Mouse (Mus musculus) MEL (cell line): ENCODE data around the gene Odf2l. TPM values are rescaled to one million over a fixed set of nuclear protein-coding genes. Genes with fewer than 3 reads are reported as not detected.

Experiments
- DNase-seq: peaks from one replicate; pipeline ENCODE4 v3.0.0; 2011; ENCODE audit warnings: low read depth, low spot score
- H3K27ac ChIP-seq: 2 replicates; pipeline ENCODE4 v1.5.1; 2012; ENCODE audit warnings: low read depth, mild to moderate bottlenecking, control low read depth, low read length, moderate library complexity; ENCODE audit not compliant: control insufficient read depth
- H3K27me3 ChIP-seq, 2 experiments: fragments of 150-350 bp in 1 of 2; sonication (generic) in 1 of 2; 2 replicates each; pipeline ENCODE4 v1.6.1; 2012; ENCODE audit warnings: low read length in 2 of 2, mild to moderate bottlenecking in 2 of 2, improper control_type of control experiment in 1 of 2, moderate library complexity in 1 of 2; ENCODE audit not compliant: insufficient read depth in 2 of 2, control insufficient read depth in 1 of 2
- H3K36me3 ChIP-seq, 2 experiments: 2 replicates each; pipeline ENCODE4 v1.6.1; 2012 to 2014; ENCODE audit warnings: low read length in 2 of 2, improper control_type of control experiment in 1 of 2, inconsistent platforms in 1 of 2, mild to moderate bottlenecking in 1 of 2; ENCODE audit not compliant: insufficient read depth in 2 of 2, control insufficient read depth in 1 of 2
- H3K4me1 ChIP-seq, 2 experiments: fragments of 150-350 bp in 1 of 2; sonication (generic) in 1 of 2; 2 replicates each; pipeline ENCODE4 v1.6.1; 2012; ENCODE audit warnings: low read length in 2 of 2, improper control_type of control experiment in 1 of 2, mild to moderate bottlenecking in 1 of 2; ENCODE audit not compliant: insufficient read depth in 2 of 2, control insufficient read depth in 1 of 2
- H3K4me3 ChIP-seq, 2 experiments: fragments of 150-350 bp in 1 of 2; sonication (generic) in 1 of 2; 2 replicates each; pipeline ENCODE4 v1.5.1; 2012; ENCODE audit warnings: low read depth in 2 of 2, low read length in 2 of 2, mild to moderate bottlenecking in 2 of 2, moderate library complexity in 2 of 2, control low read depth in 1 of 2, improper control_type of control experiment in 1 of 2; ENCODE audit not compliant: control insufficient read depth in 1 of 2, insufficient read depth in 1 of 2
- H3K79me2 ChIP-seq: 2 replicates; pipeline ENCODE4 v1.6.1; 2012; ENCODE audit warnings: mild to moderate bottlenecking, low read length, moderate library complexity; ENCODE audit not compliant: control insufficient read depth, poor library complexity, insufficient read depth
- H3K9ac ChIP-seq: 2 replicates; pipeline ENCODE4 v1.6.1; 2012; ENCODE audit warnings: low read depth, mild to moderate bottlenecking, control low read depth, low read length, moderate library complexity; ENCODE audit not compliant: control insufficient read depth, poor library complexity, severe bottlenecking
- H3K9me3 ChIP-seq: fragments of 150-350 bp; sonication (generic); replicated peaks from 2 replicates; pipeline ENCODE4 v1.6.1; 2012; ENCODE audit warnings: mild to moderate bottlenecking, low read length, improper control_type of control experiment, moderate library complexity; ENCODE audit not compliant: insufficient read depth
- CHD1 ChIP-seq: IDR thresholded peaks from 2 replicates; pipeline ENCODE4 v1.6.1; 2012; ENCODE audit warnings: low read depth, mild to moderate bottlenecking, inconsistent platforms, low read length, improper control_type of control experiment
- CTCF ChIP-seq, 3 experiments: IDR thresholded peaks in 2 of 3; conservative IDR thresholded peaks in 1 of 3; 2 replicates each; pipeline ENCODE4 v1.5.1; 2011 to 2012; ENCODE audit warnings: low read length in 3 of 3, low read depth in 2 of 3, mild to moderate bottlenecking in 2 of 3, improper control_type of control experiment in 1 of 3, inconsistent platforms in 1 of 3, mixed read lengths in 1 of 3, moderate library complexity in 1 of 3; ENCODE audit not compliant: control insufficient read depth in 1 of 3, insufficient read depth in 1 of 3, poor library complexity in 1 of 3, severe bottlenecking in 1 of 3
- ELF1 ChIP-seq: IDR thresholded peaks from 2 replicates; pipeline ENCODE4 v1.6.1; 2014; ENCODE audit warnings: low read depth, mild to moderate bottlenecking, inconsistent platforms, low read length, improper control_type of control experiment, moderate library complexity
- EP300 ChIP-seq, 2 experiments: IDR thresholded peaks; 2 replicates each; pipeline ENCODE4 v1.6.1; 2011; ENCODE audit warnings: improper control_type of control experiment in 2 of 2, low read length in 2 of 2, low read depth in 1 of 2, mild to moderate bottlenecking in 1 of 2
- GATA1 ChIP-seq: IDR thresholded peaks from 2 replicates; pipeline ENCODE4 v1.6.1; 2011; ENCODE audit warnings: low read depth, low read length, improper control_type of control experiment
- HCFC1 ChIP-seq: IDR thresholded peaks from 2 replicates; pipeline ENCODE4 v1.6.1; 2012; ENCODE audit warnings: low read depth, mild to moderate bottlenecking, inconsistent platforms, low read length, improper control_type of control experiment, moderate library complexity
- MEF2A ChIP-seq: IDR thresholded peaks from 2 replicates; pipeline ENCODE4 v1.6.1; 2014; ENCODE audit warnings: low read depth, mild to moderate bottlenecking, inconsistent platforms, low read length, improper control_type of control experiment; ENCODE audit not compliant: poor library complexity, insufficient replicate concordance, severe bottlenecking; ENCODE audit errors: extremely low read depth
- MYC ChIP-seq: IDR thresholded peaks from 2 replicates; pipeline ENCODE4 v1.6.1; 2011; ENCODE audit warnings: low read depth, mild to moderate bottlenecking, low read length, improper control_type of control experiment, moderate library complexity
- NRF1 ChIP-seq: IDR thresholded peaks from 2 replicates; pipeline ENCODE4 v1.6.1; 2014; ENCODE audit warnings: low read depth, mild to moderate bottlenecking, inconsistent platforms, low read length, improper control_type of control experiment, moderate library complexity; ENCODE audit not compliant: poor library complexity, insufficient read depth, severe bottlenecking
- POLR2A ChIP-seq, 2 experiments: IDR thresholded peaks; 2 replicates each; pipeline ENCODE4 v1.6.1; 2011 to 2012; ENCODE audit warnings: low read length in 2 of 2, mild to moderate bottlenecking in 2 of 2, control low read depth in 1 of 2, improper control_type of control experiment in 1 of 2, low read depth in 1 of 2, moderate library complexity in 1 of 2; ENCODE audit not compliant: control insufficient read depth in 1 of 2, insufficient read depth in 1 of 2, poor library complexity in 1 of 2
- RAD21 ChIP-seq: IDR thresholded peaks from 2 replicates; pipeline ENCODE4 v1.6.1; 2011; ENCODE audit warnings: mild to moderate bottlenecking, low read depth, low read length, improper control_type of control experiment
- SIN3A ChIP-seq: IDR thresholded peaks from 2 replicates; pipeline ENCODE4 v1.6.1; 2012; ENCODE audit warnings: low read length, improper control_type of control experiment, inconsistent platforms
- SMC3 ChIP-seq: IDR thresholded peaks from 2 replicates; pipeline ENCODE4 v1.6.1; 2011; ENCODE audit warnings: low read depth, low read length, improper control_type of control experiment
- TCF12 ChIP-seq: IDR thresholded peaks from 2 replicates; pipeline ENCODE4 v1.6.1; 2014; ENCODE audit warnings: low read depth, mild to moderate bottlenecking, inconsistent platforms, low read length, improper control_type of control experiment, moderate library complexity
- USF1 ChIP-seq: IDR thresholded peaks from 2 replicates; pipeline ENCODE4 v1.6.1; 2014; ENCODE audit warnings: low read depth, mild to moderate bottlenecking, inconsistent platforms, low read length, improper control_type of control experiment, moderate library complexity
- ZC3H11A ChIP-seq: IDR thresholded peaks from 2 replicates; pipeline ENCODE4 v1.6.1; 2012; ENCODE audit warnings: low read depth, mild to moderate bottlenecking, inconsistent platforms, low read length, improper control_type of control experiment
- ZKSCAN1 ChIP-seq: IDR thresholded peaks from 2 replicates; pipeline ENCODE4 v1.6.1; 2012; ENCODE audit warnings: low read depth, mild to moderate bottlenecking, inconsistent platforms, low read length, improper control_type of control experiment, moderate library complexity
- ZNF384 ChIP-seq: IDR thresholded peaks from 2 replicates; pipeline ENCODE4 v1.6.1; 2012; ENCODE audit warnings: low read depth, mild to moderate bottlenecking, inconsistent platforms, low read length, improper control_type of control experiment
- polyA plus RNA-seq, 2 experiments: library from polyadenylated mRNA; stranded (reverse) in 1 of 2; unstranded in 1 of 2; fragments of >175 nt in 1 of 2; fragments of >200 nt in 1 of 2; gene quantifications; 2 replicates each; pipeline versions ENCODE4 v1.2.1 to v1.2.4; 2012; ENCODE audit warnings: low replicate concordance in 2 of 2, low read depth in 1 of 2; ENCODE audit not compliant: insufficient read length in 2 of 2, insufficient read depth in 1 of 2, missing spikeins in 1 of 2
- total RNA-seq: library from RNA; depleted of rRNA; stranded (reverse); fragments of 300-350 nt; gene quantifications from 2 replicates; pipeline ENCODE4 v1.2.3, GENCODE M21; 2012

Odf2l gene
- total and polyA plus RNA-seq, 3 experiments = 12.6 to 15.0 TPM; not detected in 1

GRCm38 (mm10) chr3:145131210-145131868 is 13.0 kb downstream of the Odf2l start:
- no peaks in the 10 kb centered on the region for H3K79me2 ChIP-seq
- TF ChIP-seq ZNF384 = peak; percentile 94
- TF ChIP-seq GATA1 = no peak
- TF ChIP-seq ZC3H11A = peak; percentile 78
- TF ChIP-seq POLR2A (IDR thresholded peaks at IDR 0.05; ENCODE audit: control insufficient read depth in 1 of 2, insufficient read depth in 1 of 2, low read depth in 1 of 2, low read length in 2 of 2, poor library complexity in 1 of 2) = no peak
- TF ChIP-seq CHD1 = no peak
- TF ChIP-seq RAD21 = peak; percentile 91
- no peak for TF ChIP-seq EP300 (IDR thresholded peaks at IDR 0.05; ENCODE audit: low read depth in 1 of 2, low read length in 2 of 2)
- TF ChIP-seq SMC3 = peak; percentile 84
- no peak for TF ChIP-seq USF1
- TF ChIP-seq TCF12 = no peak
- TF ChIP-seq HCFC1 = 0 out of 2 replicates have a peak, but pooled peaks have one; percentile 25
- no peak for TF ChIP-seq NRF1
- 0 out of 2 replicates have a peak, but pooled peaks have one; percentile 31 for TF ChIP-seq SIN3A
- TF ChIP-seq ELF1 = no peak
- TF ChIP-seq MYC = no peak
- no peak for TF ChIP-seq ZKSCAN1
- peak; percentile 57 to 89 (median 73); a peak in 5 of 6 replicates for TF ChIP-seq CTCF (IDR thresholded peaks at IDR 0.05 in 2 of 3, conservative IDR thresholded peaks at IDR 0.05 in 1 of 3; ENCODE audit: control insufficient read depth in 1 of 3, insufficient read depth in 1 of 3, low read depth in 2 of 3, low read length in 3 of 3, poor library complexity in 1 of 3, severe bottlenecking in 1 of 3)
- TF ChIP-seq, all 39 proteins: peak for 7
- no peaks in the 10 kb centered on the region for H3K9me3 ChIP-seq
- H3K27ac ChIP-seq = no peak overlapping the region
- H3K4me1 ChIP-seq = no peaks in the 10 kb centered on the region
- peaks cover 0 to 12% of the 10 kb centered on the region in 2 experiments; a peak in 2 of 4 replicates for H3K36me3 ChIP-seq
- H3K27me3 ChIP-seq = no peaks in the 10 kb centered on the region
- H3K9ac ChIP-seq = no peak overlapping the region
- DNase-seq = peak; percentile 79
- no peak overlapping the region for H3K4me3 ChIP-seq

GRCm38 (mm10) chr3:145140236-145140635 is 21.8 kb downstream of the Odf2l start:
- Histone ChIP-seq H3K27me3 (no peaks in the 10 kb centered on the region), H3K4me3 (no peak overlapping the region), H3K27ac (no peak overlapping the region), H3K4me1 (no peaks in the 10 kb centered on the region), H3K79me2 (no peaks in the 10 kb centered on the region), H3K36me3 (peaks cover 0 to 2% of the 10 kb centered on the region in 2 experiments; a peak in 1 of 4 replicates), H3K9me3 (no peaks in the 10 kb centered on the region), H3K9ac (no peak overlapping the region)
- TF ChIP-seq MEF2A (no peak), EP300 (IDR thresholded peaks at IDR 0.05; ENCODE audit: low read depth in 1 of 2, low read length in 2 of 2) (no peak), ELF1 (no peak), POLR2A (IDR thresholded peaks at IDR 0.05; ENCODE audit: control insufficient read depth in 1 of 2, insufficient read depth in 1 of 2, low read depth in 1 of 2, low read length in 2 of 2, poor library complexity in 1 of 2) (no peak)
- no peak for DNase-seq
